Mouse (Mus musculus): ENCODE measurements at regions not wholly inside any gene's neighbourhood (a gene's known extent, or its start where the extent isn't known, plus 50 kb on each side); places are given as distances from the start of the nearest gene placed in this dataset.
A peak's percentile ranks its signal among the peaks of the same experiment; 100 is the strongest.

- peak; percentile 67 to 77 for ATAC-seq (replicated peaks in 1 of 2; ENCODE audit: insufficient read depth in 1 of 2, low FRiP score in 2 of 2, low TSS enrichment in 1 of 2, low read depth in 1 of 2, poor library complexity in 2 of 2, severe bottlenecking in 2 of 2)
Observed at GRCm38 (mm10) chr8:115626396-115627136, 81.0 kb downstream of the Maf start.

GRCm38 (mm10) chr8:115625072-115625471 is 82.5 kb downstream of the Maf start:
- ATAC-seq (replicated peaks in 1 of 2; ENCODE audit: insufficient read depth in 1 of 2, low FRiP score in 2 of 2, low TSS enrichment in 1 of 2, low read depth in 1 of 2, poor library complexity in 2 of 2, severe bottlenecking in 2 of 2): no peak

GRCm38 (mm10) chr8:115618049-115618760 is 89.4 kb downstream of the Maf start:
- ATAC-seq (replicated peaks in 1 of 2; ENCODE audit: insufficient read depth in 1 of 2, low FRiP score in 2 of 2, low TSS enrichment in 1 of 2, low read depth in 1 of 2, poor library complexity in 2 of 2, severe bottlenecking in 2 of 2): peak; percentile 81 to 90

GRCm38 (mm10) chr8:115616871-115617605 is 90.6 kb downstream of the Maf start:
- peak; percentile 9 to 26; a peak in 2 of 4 replicates for ATAC-seq (replicated peaks in 1 of 2; ENCODE audit: insufficient read depth in 1 of 2, low FRiP score in 2 of 2, low TSS enrichment in 1 of 2, low read depth in 1 of 2, poor library complexity in 2 of 2, severe bottlenecking in 2 of 2)

GRCm38 (mm10) chr8:115613946-115614584 is 93.5 kb downstream of the Maf start:
- ATAC-seq (replicated peaks in 1 of 2; ENCODE audit: insufficient read depth in 1 of 2, low FRiP score in 2 of 2, low TSS enrichment in 1 of 2, low read depth in 1 of 2, poor library complexity in 2 of 2, severe bottlenecking in 2 of 2): 0 out of 4 replicates have a peak, but pooled peaks of 1 of the 2 experiments have one; percentile 5

- peak; percentile 30 to 35; a peak in 1 of 4 replicates for ATAC-seq (replicated peaks in 1 of 2; ENCODE audit: insufficient read depth in 1 of 2, low FRiP score in 2 of 2, low TSS enrichment in 1 of 2, low read depth in 1 of 2, poor library complexity in 2 of 2, severe bottlenecking in 2 of 2)
Observed at GRCm38 (mm10) chr8:115612119-115612518, 95.5 kb downstream of the Maf start.

- no peak for ATAC-seq (replicated peaks in 1 of 2; ENCODE audit: insufficient read depth in 1 of 2, low FRiP score in 2 of 2, low TSS enrichment in 1 of 2, low read depth in 1 of 2, poor library complexity in 2 of 2, severe bottlenecking in 2 of 2)
Observed at GRCm38 (mm10) chr8:115599771-115600170, 107.8 kb downstream of the Maf start.

GRCm38 (mm10) chr8:115597226-115597953 is 110.2 kb downstream of the Maf start:
- ATAC-seq (replicated peaks in 1 of 2; ENCODE audit: insufficient read depth in 1 of 2, low FRiP score in 2 of 2, low TSS enrichment in 1 of 2, low read depth in 1 of 2, poor library complexity in 2 of 2, severe bottlenecking in 2 of 2): peak; percentile 61 to 78

GRCm38 (mm10) chr8:115589721-115590120 is 117.9 kb downstream of the Maf start:
- no peak for ATAC-seq (replicated peaks in 1 of 2; ENCODE audit: insufficient read depth in 1 of 2, low FRiP score in 2 of 2, low TSS enrichment in 1 of 2, low read depth in 1 of 2, poor library complexity in 2 of 2, severe bottlenecking in 2 of 2)

GRCm38 (mm10) chr8:115589076-115589475 is 118.5 kb downstream of the Maf start:
- ATAC-seq (replicated peaks in 1 of 2; ENCODE audit: insufficient read depth in 1 of 2, low FRiP score in 2 of 2, low TSS enrichment in 1 of 2, low read depth in 1 of 2, poor library complexity in 2 of 2, severe bottlenecking in 2 of 2): no peak

- no peak for ATAC-seq (replicated peaks in 1 of 2; ENCODE audit: insufficient read depth in 1 of 2, low FRiP score in 2 of 2, low TSS enrichment in 1 of 2, low read depth in 1 of 2, poor library complexity in 2 of 2, severe bottlenecking in 2 of 2)
Observed at GRCm38 (mm10) chr8:115584311-115584907, 123.2 kb downstream of the Maf start.

- ATAC-seq (replicated peaks in 1 of 2; ENCODE audit: insufficient read depth in 1 of 2, low FRiP score in 2 of 2, low TSS enrichment in 1 of 2, low read depth in 1 of 2, poor library complexity in 2 of 2, severe bottlenecking in 2 of 2): no peak
Observed at GRCm38 (mm10) chr8:115583221-115583620, 124.4 kb downstream of the Maf start.

- no peak; a peak in 1 of 4 replicates for ATAC-seq (replicated peaks in 1 of 2; ENCODE audit: insufficient read depth in 1 of 2, low FRiP score in 2 of 2, low TSS enrichment in 1 of 2, low read depth in 1 of 2, poor library complexity in 2 of 2, severe bottlenecking in 2 of 2)
Observed at GRCm38 (mm10) chr8:115581940-115582517, 125.6 kb downstream of the Maf start.

GRCm38 (mm10) chr8:115568394-115568793 is 139.2 kb downstream of the Maf start:
- ATAC-seq (replicated peaks in 1 of 2; ENCODE audit: insufficient read depth in 1 of 2, low FRiP score in 2 of 2, low TSS enrichment in 1 of 2, low read depth in 1 of 2, poor library complexity in 2 of 2, severe bottlenecking in 2 of 2): peak; percentile 90 to 95

GRCm38 (mm10) chr8:115565768-115566167 is 141.8 kb downstream of the Maf start:
- ATAC-seq (replicated peaks in 1 of 2; ENCODE audit: insufficient read depth in 1 of 2, low FRiP score in 2 of 2, low TSS enrichment in 1 of 2, low read depth in 1 of 2, poor library complexity in 2 of 2, severe bottlenecking in 2 of 2): no peak

GRCm38 (mm10) chr8:115562362-115562761 is 145.2 kb downstream of the Maf start:
- no peak for ATAC-seq (replicated peaks in 1 of 2; ENCODE audit: insufficient read depth in 1 of 2, low FRiP score in 2 of 2, low TSS enrichment in 1 of 2, low read depth in 1 of 2, poor library complexity in 2 of 2, severe bottlenecking in 2 of 2)

Measured in hematopoietic stem cell, adult 5-6 weeks (primary cell).